ENCODE assay signal across 23 mouse cellular contexts in genomic region chr11:64743753-64744152, GRCm38 (mm10).
"Had no signal": no experiment of that assay in that cellular context is flagged by ENCODE, and none has a peak within 500 bp of the region (broad histone marks: within the 10 kb centered on the region; RNA-seq: fewer than 3 reads in every experiment).

No protein-coding gene starts in this region.

- H3K9ac ChIP-seq: kidney, embryonic 15.5 days; limb, embryonic 12.5 days; limb, embryonic 15.5 days; liver, embryonic 14.5 days; liver, postnatal 0 days; lung, embryonic 14.5 days; midbrain, embryonic 13.5 days; neural tube, embryonic 13.5 days; stomach, embryonic 15.5 days had no signal

- H3K4me1 ChIP-seq: kidney, embryonic 15.5 days; limb, embryonic 15.5 days; midbrain, embryonic 13.5 days; neural tube, embryonic 13.5 days; stomach, embryonic 15.5 days had no signal

- H3K27me3 ChIP-seq: kidney, embryonic 15.5 days; limb, embryonic 12.5 days; limb, embryonic 15.5 days; midbrain, embryonic 13.5 days; neural tube, embryonic 13.5 days; stomach, embryonic 15.5 days had no signal

- H3K36me3 ChIP-seq: kidney, embryonic 15.5 days; limb, embryonic 12.5 days; limb, embryonic 15.5 days; midbrain, embryonic 13.5 days; neural tube, embryonic 13.5 days; stomach, embryonic 15.5 days had no signal

- DNase-seq: kidney, adult 11 months; kidney, adult 8-10 months; kidney, postnatal 10 days; kidney, postnatal 36 days; left cerebral cortex, postnatal 4 days; liver, postnatal 0 days; lung, embryonic 14.5 days; right cerebral cortex, postnatal 14 days; spleen, adult 18-20 months; thymus, adult 2 months; thymus, postnatal 14 days; thymus, postnatal 4 days had no signal

- H3K4me3 ChIP-seq: kidney, embryonic 15.5 days; left cerebral cortex, adult 2 months; limb, embryonic 12.5 days; limb, embryonic 15.5 days; midbrain, embryonic 13.5 days; myocyte; neural tube, embryonic 13.5 days; stomach, embryonic 15.5 days had no signal

- H3K27ac ChIP-seq: kidney, embryonic 15.5 days; left cerebral cortex, adult 2 months; limb, embryonic 12.5 days; limb, embryonic 15.5 days; liver, embryonic 14.5 days; macrophage; midbrain, embryonic 13.5 days; neural tube, embryonic 13.5 days; stomach, embryonic 15.5 days had no signal

- H3K9me3 ChIP-seq: kidney, embryonic 15.5 days; limb, embryonic 12.5 days; limb, embryonic 15.5 days; midbrain, embryonic 13.5 days; neural tube, embryonic 13.5 days; stomach, embryonic 15.5 days had no signal

- H3K4me2 ChIP-seq: kidney, embryonic 15.5 days; limb, embryonic 12.5 days; limb, embryonic 15.5 days; liver, embryonic 11.5 days; lung, embryonic 14.5 days; midbrain, embryonic 13.5 days; neural tube, embryonic 13.5 days; stomach, embryonic 15.5 days had no signal
